Mouse (Mus musculus): ENCODE data around the gene Gbe1.

DNA sequence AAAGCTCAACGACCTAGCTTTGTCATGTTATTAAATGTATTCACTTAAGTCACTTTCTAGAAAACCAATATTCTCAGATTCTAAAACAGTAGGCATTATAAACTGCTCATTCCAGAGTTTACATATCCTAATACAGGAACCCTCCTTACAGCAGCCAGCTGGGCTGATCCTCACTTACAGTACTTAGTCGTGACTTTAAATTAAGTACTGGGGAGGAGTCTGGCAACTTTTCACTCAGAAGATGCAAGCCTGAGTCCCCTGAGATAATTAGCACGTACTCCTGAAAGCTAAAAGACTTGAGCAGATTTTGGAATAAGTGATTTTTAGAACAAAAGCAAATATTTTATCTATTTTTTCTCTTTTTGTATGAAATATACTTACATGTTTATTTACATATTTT lies 1.5 kb downstream of the Gbe1 start:
- no peak for TF ChIP-seq CTCF (IDR thresholded peaks at IDR 0.05; ENCODE audit: extremely low read depth, insufficient read depth, insufficient read length, insufficient replicate concordance)
- TF ChIP-seq POLR2A (IDR thresholded peaks at IDR 0.05; ENCODE audit: low read depth, low read length), result no peak
